Mouse (Mus musculus): ENCODE results near the gene Sun3. TPM values are rescaled to one million over a fixed set of nuclear protein-coding genes. Genes with fewer than 3 reads are reported as not detected.
A peak's percentile ranks its signal among the peaks of the same experiment; 100 is the strongest.

Gene Sun3
- polyA plus RNA-seq, 1 experiment from 2014 or later, result not detected

- Histone ChIP-seq H3K27ac (no peak overlapping the region), H3K27me3 (ENCODE audit: insufficient read depth, poor library complexity, severe bottlenecking) (no peaks in the 10 kb centered on the region), H3K9me3 (no peaks in the 10 kb centered on the region), H3K36me3 (no peaks in the 10 kb centered on the region), H3K4me3 (no peak overlapping the region), H3K4me1 (replicated peaks) (no peaks in the 10 kb centered on the region)
- DNase-seq (ENCODE audit: low spot score), result no peak
- WGBS, result 93% methylated on average over 5 of the region's 5 CpGs
Observed at GRCm38 (mm10) chr11:9020207-9020606, 28.6 kb downstream of the Sun3 start.

DNA sequence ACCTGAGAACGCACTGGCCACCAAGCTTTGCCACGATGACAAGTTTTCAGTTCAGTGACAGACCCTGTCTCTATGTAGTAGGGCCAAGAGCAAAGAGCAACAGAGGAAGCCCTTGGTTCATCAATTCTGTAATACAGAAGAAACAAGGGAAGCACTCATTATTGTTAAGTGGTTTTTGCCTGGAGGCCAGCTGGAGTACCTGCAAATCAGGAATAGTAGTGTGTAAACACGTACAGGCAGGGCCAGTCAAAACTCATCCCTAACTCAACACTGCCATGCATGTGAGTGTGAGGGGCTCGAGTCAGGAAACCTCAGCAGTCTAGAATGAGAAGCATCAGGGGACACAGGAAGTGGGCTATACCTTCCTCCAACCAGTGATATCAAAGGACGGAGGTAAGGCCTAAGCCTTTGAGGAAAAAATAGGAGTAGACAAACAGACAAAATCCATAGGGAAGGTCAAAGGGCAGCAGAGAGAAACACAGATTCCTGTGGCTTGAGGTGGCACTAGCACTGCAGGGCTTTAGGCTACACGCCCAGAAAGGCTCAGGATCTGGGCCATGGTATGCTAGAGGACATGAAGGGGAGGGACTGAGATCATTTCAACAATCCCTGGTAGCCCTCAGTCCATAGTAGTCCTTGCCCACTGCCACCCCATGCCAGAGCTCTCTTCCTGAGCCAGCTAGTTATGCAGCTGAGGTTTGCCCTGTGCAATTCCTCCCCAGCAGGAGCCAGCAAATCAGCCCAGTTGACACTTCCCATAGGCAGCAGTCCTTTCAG lies 30.1 kb downstream of the Sun3 start:
- Histone ChIP-seq H3K4me1 (replicated peaks) (no peaks in the 10 kb centered on the region), H3K36me3 (no peaks in the 10 kb centered on the region), H3K9me3 (no peaks in the 10 kb centered on the region), H3K27me3 (ENCODE audit: insufficient read depth, poor library complexity, severe bottlenecking) (no peaks in the 10 kb centered on the region), H3K27ac (no peak overlapping the region), H3K4me3 (no peak overlapping the region)
- 76% methylated on average over 6 of the region's 6 CpGs for WGBS
- no peak for DNase-seq (ENCODE audit: low spot score)

DNA sequence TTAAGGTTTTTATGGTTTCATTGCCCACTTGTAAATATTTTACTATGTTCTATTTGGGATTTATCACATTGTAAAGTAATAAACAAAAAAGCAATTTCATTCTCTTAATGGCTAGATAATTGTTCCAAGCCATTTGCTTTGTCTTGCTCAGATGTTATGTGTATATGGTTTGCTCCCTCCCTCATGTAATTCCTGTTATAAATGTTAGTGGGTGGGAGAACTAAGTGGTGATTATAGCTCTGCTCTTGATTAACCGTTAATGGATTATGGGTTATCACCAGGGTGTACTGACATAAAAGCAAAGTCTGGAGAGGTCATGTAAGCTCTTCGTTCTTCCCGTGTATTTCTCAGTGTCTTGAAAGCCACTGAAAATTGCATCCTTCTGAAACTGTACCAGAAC lies 34.1 kb downstream of the Sun3 start:
- Histone ChIP-seq H3K4me1 (replicated peaks) (peaks cover 6% of the 10 kb centered on the region), H3K27ac (no peak overlapping the region), H3K9me3 (no peaks in the 10 kb centered on the region), H3K27me3 (ENCODE audit: insufficient read depth, poor library complexity, severe bottlenecking) (no peaks in the 10 kb centered on the region), H3K36me3 (no peaks in the 10 kb centered on the region), H3K4me3 (no peak overlapping the region)
- no peak for DNase-seq (ENCODE audit: low spot score)
- WGBS, result 88% methylated on average over 3 of the region's 3 CpGs

DNA sequence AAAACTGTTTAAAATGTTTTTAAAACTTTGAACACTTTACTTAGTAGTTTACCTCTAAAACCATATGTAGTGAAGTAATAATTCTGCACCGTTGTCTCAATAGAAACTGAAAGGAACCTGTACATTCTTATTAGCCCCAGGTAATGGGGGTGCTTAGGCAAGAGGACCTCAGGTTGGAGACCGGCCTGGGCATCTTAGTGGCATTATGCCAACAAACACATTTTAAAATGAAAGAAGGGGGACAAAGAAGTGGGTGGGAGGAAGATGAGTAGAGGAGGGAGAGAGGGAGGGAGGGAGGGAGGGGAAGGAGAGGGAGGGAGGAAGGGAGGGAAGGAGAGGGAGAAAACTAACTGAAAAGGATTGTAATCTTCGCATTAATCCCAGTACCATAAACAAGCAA lies 37.4 kb downstream of the Sun3 start:
- H3K36me3 ChIP-seq, result peaks cover 25% of the 10 kb centered on the region
- no peaks in the 10 kb centered on the region for H3K27me3 ChIP-seq (ENCODE audit: insufficient read depth, poor library complexity, severe bottlenecking)
- H3K4me3 ChIP-seq, result peak overlapping the region; percentile 66
- no peak for DNase-seq (ENCODE audit: low spot score)
- 2% methylated on average over 3 of the region's 3 CpGs for WGBS
- H3K27ac ChIP-seq, result peak overlapping the region; percentile 94
- H3K9me3 ChIP-seq, result no peaks in the 10 kb centered on the region
- H3K4me1 ChIP-seq (replicated peaks), result peaks cover 18% of the 10 kb centered on the region

DNA sequence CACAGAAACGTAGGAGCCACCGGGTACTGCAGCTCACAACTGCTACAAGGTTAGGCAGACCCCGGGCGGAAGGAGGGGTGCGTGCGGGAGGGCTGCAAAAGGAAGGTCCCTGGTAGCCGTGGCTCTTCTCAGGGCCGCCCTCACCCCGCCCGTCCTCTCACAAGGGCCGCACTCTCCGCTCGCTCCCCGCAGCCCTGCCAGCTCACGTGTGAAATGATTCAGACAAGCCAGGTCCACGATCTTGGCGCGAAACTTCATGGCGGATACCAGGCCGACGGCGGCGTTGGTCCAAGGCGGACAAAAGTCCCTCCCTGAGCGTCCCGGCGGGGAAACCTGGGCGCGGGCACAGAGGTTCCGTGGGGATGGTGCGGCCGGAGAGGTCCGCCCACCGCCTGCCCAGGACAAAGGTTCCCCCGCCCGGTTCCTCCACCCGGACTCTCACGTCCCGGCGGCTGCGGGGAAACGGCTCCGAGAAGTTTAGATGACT lies 37.9 kb downstream of the Sun3 start, which contains the start of gene Hus1:
Hus1 (minus strand) TSS at position 339 of the 487 bp plus-strand sequence.
- H3K4me1 ChIP-seq (replicated peaks), result peaks cover 18% of the 10 kb centered on the region
- peak; percentile 88 for DNase-seq (ENCODE audit: low spot score)
- peak within 1 kb of the TSS; percentile 94 for H3K27ac ChIP-seq
- no peaks in the 10 kb centered on the region for H3K9me3 ChIP-seq
- no peaks in the 10 kb centered on the region for H3K27me3 ChIP-seq (ENCODE audit: insufficient read depth, poor library complexity, severe bottlenecking)
- under 1% methylated on average over 43 of the region's 43 CpGs for WGBS
- peaks cover 29% of the 10 kb centered on the region for H3K36me3 ChIP-seq
- H3K4me3 ChIP-seq, result peak within 1 kb of the TSS; percentile 66

DNA sequence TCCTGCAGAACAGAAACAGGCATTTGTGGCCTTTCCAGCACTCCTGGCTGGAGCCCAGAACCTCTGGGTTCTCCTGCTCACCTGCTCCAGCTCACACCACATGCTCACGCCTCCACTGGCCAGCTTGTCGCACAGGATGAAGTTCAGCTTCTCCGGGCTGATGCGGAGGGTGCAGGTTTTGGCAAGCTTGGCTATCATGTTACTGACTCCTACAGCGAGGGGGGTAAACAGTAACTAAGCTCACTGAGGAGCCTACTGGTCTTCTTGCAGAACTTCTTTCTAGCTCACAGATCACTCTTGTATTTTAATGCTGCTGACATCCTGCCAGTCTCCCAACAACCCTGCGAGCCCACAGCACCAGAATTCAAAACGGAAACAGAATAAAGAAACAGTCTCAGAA lies 38.4 kb downstream of the Sun3 start:
- peaks cover 34% of the 10 kb centered on the region for H3K36me3 ChIP-seq
- H3K4me1 ChIP-seq (replicated peaks), result peaks cover 18% of the 10 kb centered on the region
- H3K9me3 ChIP-seq, result no peaks in the 10 kb centered on the region
- H3K4me3 ChIP-seq, result peak overlapping the region; percentile 66
- peak overlapping the region; percentile 94 for H3K27ac ChIP-seq
- WGBS, result 0% methylated on average over 7 of the region's 7 CpGs
- DNase-seq (ENCODE audit: low spot score), result no peak
- H3K27me3 ChIP-seq (ENCODE audit: insufficient read depth, poor library complexity, severe bottlenecking), result no peaks in the 10 kb centered on the region

GRCm38 (mm10) chr11:9008761-9009160 lies 40.0 kb downstream of the Sun3 start:
- H3K9me3 ChIP-seq, result no peaks in the 10 kb centered on the region
- H3K27me3 ChIP-seq (ENCODE audit: insufficient read depth, poor library complexity, severe bottlenecking), result no peaks in the 10 kb centered on the region
- 92% methylated on average over 5 of the region's 5 CpGs for WGBS
- no peak for DNase-seq (ENCODE audit: low spot score)
- no peak overlapping the region for H3K4me3 ChIP-seq
- H3K27ac ChIP-seq, result no peak overlapping the region
- H3K4me1 ChIP-seq (replicated peaks), result peaks cover 18% of the 10 kb centered on the region
- H3K36me3 ChIP-seq, result peaks cover 50% of the 10 kb centered on the region

DNA sequence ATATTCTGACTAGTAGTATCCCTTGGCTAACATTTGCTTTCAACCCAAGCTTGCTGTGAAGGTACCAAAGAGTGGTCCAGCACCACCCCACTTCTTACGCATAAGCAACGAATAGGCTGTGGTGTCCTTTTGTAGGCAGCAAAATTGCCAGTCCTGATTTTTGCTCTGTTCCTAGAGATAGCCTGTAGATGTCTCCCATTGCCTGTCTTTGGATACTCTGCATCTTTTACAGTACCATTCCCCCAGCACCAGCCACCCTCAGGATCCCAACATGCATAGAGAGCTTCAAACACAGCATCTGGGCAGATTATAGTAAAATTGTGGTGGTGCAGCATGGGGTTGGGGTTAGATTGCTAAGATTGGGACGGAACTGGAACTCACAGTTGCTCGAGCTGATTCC lies 60.7 kb downstream of the Sun3 start:
- Histone ChIP-seq H3K27me3 (ENCODE audit: insufficient read depth, poor library complexity, severe bottlenecking) (peaks cover 4% of the 10 kb centered on the region; the same call in 1 of the 2 replicates), H3K4me1 (replicated peaks) (peaks cover 20% of the 10 kb centered on the region), H3K36me3 (peaks cover 27% of the 10 kb centered on the region), H3K4me3 (no peak overlapping the region), H3K9me3 (no peaks in the 10 kb centered on the region), H3K27ac (no peak overlapping the region)
- no peak for DNase-seq (ENCODE audit: low spot score)
- 76% methylated on average over 4 of the region's 4 CpGs for WGBS

DNA sequence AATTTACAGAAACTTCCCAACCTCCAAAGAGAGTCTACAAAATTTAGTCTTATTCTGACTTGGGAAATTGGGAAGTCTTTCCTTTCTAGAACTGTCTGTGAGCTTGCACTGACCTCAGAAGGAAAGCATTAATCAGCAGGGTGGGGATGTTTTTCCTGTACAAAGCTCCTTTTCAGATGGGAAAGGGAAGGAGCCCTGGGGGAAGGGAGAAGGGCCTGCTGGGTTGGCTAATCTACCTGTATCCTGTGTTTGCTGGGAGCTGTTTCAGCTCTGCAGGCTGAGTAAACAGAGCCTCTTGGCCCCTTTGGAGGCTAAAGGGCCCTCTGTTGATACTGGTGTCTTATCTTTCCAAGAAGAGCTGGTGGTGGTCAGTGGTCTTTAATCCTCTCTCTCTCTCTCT lies 62.7 kb downstream of the Sun3 start:
- H3K4me1 ChIP-seq (replicated peaks), result peaks cover 20% of the 10 kb centered on the region
- DNase-seq (ENCODE audit: low spot score), result no peak
- peaks cover 4% of the 10 kb centered on the region; the same call in 1 of the 2 replicates for H3K27me3 ChIP-seq (ENCODE audit: insufficient read depth, poor library complexity, severe bottlenecking)
- H3K9me3 ChIP-seq, result no peaks in the 10 kb centered on the region
- peaks cover 7% of the 10 kb centered on the region for H3K36me3 ChIP-seq
- H3K4me3 ChIP-seq, result no peak overlapping the region
- H3K27ac ChIP-seq, result no peak overlapping the region

GRCm38 (mm10) chr11:8983237-8983861 lies 65.4 kb downstream of the Sun3 start:
- no peaks in the 10 kb centered on the region for H3K36me3 ChIP-seq
- H3K9me3 ChIP-seq, result no peaks in the 10 kb centered on the region
- peak; percentile 68 for DNase-seq (ENCODE audit: low spot score)
- peaks cover 16% of the 10 kb centered on the region for H3K4me1 ChIP-seq (replicated peaks)
- no peak overlapping the region for H3K27ac ChIP-seq
- WGBS, result 44% methylated on average over 6 of the region's 6 CpGs
- no peak overlapping the region for H3K4me3 ChIP-seq
- H3K27me3 ChIP-seq (ENCODE audit: insufficient read depth, poor library complexity, severe bottlenecking), result peaks cover 4% of the 10 kb centered on the region; the same call in 1 of the 2 replicates

GRCm38 (mm10) chr11:8978154-8978553 lies 70.6 kb downstream of the Sun3 start:
- no peaks in the 10 kb centered on the region for H3K9me3 ChIP-seq
- no peak for DNase-seq (ENCODE audit: low spot score)
- peaks cover 15% of the 10 kb centered on the region; the same call in 1 of the 2 replicates for H3K4me1 ChIP-seq (replicated peaks)
- H3K36me3 ChIP-seq, result no peaks in the 10 kb centered on the region
- H3K27me3 ChIP-seq (ENCODE audit: insufficient read depth, poor library complexity, severe bottlenecking), result no peaks in the 10 kb centered on the region
- WGBS, result 89% methylated on average over 4 of the region's 4 CpGs
- H3K4me3 ChIP-seq, result no peak overlapping the region
- no peak overlapping the region for H3K27ac ChIP-seq

- H3K36me3 ChIP-seq, result no peaks in the 10 kb centered on the region
- DNase-seq (ENCODE audit: low spot score), result no peak
- 63% methylated on average over 3 of the region's 3 CpGs for WGBS
- no peak within 1 kb of the TSS; the same call in 1 of the 2 replicates for H3K27ac ChIP-seq
- H3K4me3 ChIP-seq, result no peak within 1 kb of the TSS
- peaks cover 18% of the 10 kb centered on the region; the same call in 1 of the 2 replicates for H3K4me1 ChIP-seq (replicated peaks)
- H3K9me3 ChIP-seq, result no peaks in the 10 kb centered on the region
- no peaks in the 10 kb centered on the region for H3K27me3 ChIP-seq (ENCODE audit: insufficient read depth, poor library complexity, severe bottlenecking)
Observed at GRCm38 (mm10) chr11:8973166-8973565, 75.6 kb downstream of the Sun3 start, which contains the start of gene Pkd1l1. TSS of gene Pkd1l1 (minus strand) at chr11:8973266.

DNA sequence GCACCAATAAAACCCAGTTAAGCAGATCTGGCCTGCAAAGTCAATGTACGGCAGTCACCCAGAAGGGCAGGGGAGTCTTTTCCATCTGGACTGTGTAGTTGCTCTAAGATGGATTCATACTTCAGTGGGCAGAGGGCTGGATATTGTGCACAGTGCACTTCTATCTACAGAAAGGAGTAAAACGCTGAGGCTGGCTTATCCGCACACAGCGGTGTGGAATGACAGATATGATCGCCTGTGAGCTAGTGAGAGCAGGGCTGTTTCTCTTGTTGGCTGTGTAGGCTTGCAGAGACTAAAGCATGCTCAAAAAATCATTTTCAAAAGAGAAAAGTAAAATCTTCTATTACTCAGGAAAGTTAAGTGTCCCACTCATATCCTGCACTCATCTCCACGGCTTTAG lies 76.7 kb downstream of the Sun3 start:
- H3K4me1 ChIP-seq (replicated peaks), result peaks cover 18% of the 10 kb centered on the region; the same call in 1 of the 2 replicates
- no peak overlapping the region for H3K4me3 ChIP-seq
- H3K36me3 ChIP-seq, result no peaks in the 10 kb centered on the region
- WGBS, result 89% methylated on average over 6 of the region's 6 CpGs
- H3K9me3 ChIP-seq, result no peaks in the 10 kb centered on the region
- no peak overlapping the region for H3K27ac ChIP-seq
- no peak for DNase-seq (ENCODE audit: low spot score)
- H3K27me3 ChIP-seq (ENCODE audit: insufficient read depth, poor library complexity, severe bottlenecking), result no peaks in the 10 kb centered on the region
